Comparison of ENCODE assay signal across 13 mouse cellular contexts in the genomic region with DNA sequence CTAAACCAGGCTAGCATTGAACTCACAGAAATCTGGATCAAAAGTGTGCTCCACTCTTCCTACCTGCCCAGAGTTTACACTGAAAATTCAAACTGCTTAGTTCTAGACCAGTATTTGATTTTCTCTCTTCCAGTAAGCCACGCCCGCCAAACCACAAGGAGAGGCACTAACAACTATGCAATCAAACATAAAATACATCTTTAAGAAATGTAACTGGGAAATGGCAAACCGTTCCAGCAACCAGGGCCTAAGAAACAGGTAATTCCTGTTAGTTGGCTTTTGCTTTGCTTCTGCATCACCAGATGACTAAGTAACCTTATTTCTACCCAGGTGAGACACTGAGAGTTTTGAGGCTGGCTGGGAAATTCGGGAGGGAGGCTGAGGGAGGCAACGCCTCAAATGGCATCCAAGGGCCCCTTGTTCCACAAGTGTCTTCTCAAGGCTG. TPM values are rescaled to one million over a fixed set of nuclear protein-coding genes. Genes with fewer than 3 reads are reported as not detected.
DNase-seq lines count a peak whose midpoint lies in the region; ATAC-seq and TF ChIP-seq lines count a peak whose summit lies in the region.
"Had no signal": no experiment of that assay in that cellular context is flagged by ENCODE, and none has a peak within 500 bp of the region (broad histone marks: within the 10 kb centered on the region; RNA-seq: fewer than 3 reads in every experiment).

No protein-coding gene starts in this region.

- peaks cover 4% of the 10 kb centered on the region; the same call in 1 of the 2 replicates for H3K9me3 ChIP-seq in limb, embryonic 14.5 days (ENCODE audit: control insufficient read depth, low read length)
- H3K9me3 ChIP-seq in limb, embryonic 10.5 days (replicated peaks): no peaks in the 10 kb centered on the region
- no peaks in the 10 kb centered on the region for H3K9me3 ChIP-seq in embryonic facial prominence, embryonic 13.5 days
- no peaks in the 10 kb centered on the region for H3K9me3 ChIP-seq in lung, embryonic 14.5 days (ENCODE audit: low read depth, low read length)
- H3K9me3 ChIP-seq in midbrain, embryonic 11.5 days (ENCODE audit: control insufficient read depth, low read length): no peaks in the 10 kb centered on the region; the same call in 1 of the 2 replicates
- H3K9me3 ChIP-seq: forebrain, embryonic 15.5 days; heart, embryonic 10.5 days had no signal

- DNase-seq in limb, embryonic 14.5 days (ENCODE audit: low spot score): peak; percentile 49
- no peak for DNase-seq in limb, embryonic 10.5 days (ENCODE audit: low spot score)
- DNase-seq in lung, embryonic 14.5 days: peak; percentile 69
- DNase-seq in thymus, postnatal 10 days (ENCODE audit: low spot score in 2 of 2): peak; percentile 12 to 28
- no peak for DNase-seq in midbrain, embryonic 11.5 days (ENCODE audit: low spot score, missing footprints)
- DNase-seq in gastrocnemius, postnatal 4 days (ENCODE audit: low spot score in 2 of 2): no peak
- DNase-seq: left cerebral cortex, postnatal 4 days had no signal

- no peak for ATAC-seq in limb, embryonic 14.5 days (ENCODE audit: low FRiP score, low read depth)
- ATAC-seq in embryonic facial prominence, embryonic 13.5 days (ENCODE audit: insufficient number of reproducible peaks, insufficient read depth, low FRiP score, low TSS enrichment, low read depth): peak; percentile 56; the same call in 1 of the 2 replicates
- peak; percentile 74 for ATAC-seq in lung, embryonic 14.5 days (ENCODE audit: insufficient read depth)
- no peak for ATAC-seq in midbrain, embryonic 11.5 days (ENCODE audit: low FRiP score)
- ATAC-seq: forebrain, embryonic 15.5 days had no signal

- no peak overlapping the region for H3K4me3 ChIP-seq in limb, embryonic 14.5 days (replicated peaks; ENCODE audit: low read length)
- no peak overlapping the region for H3K4me3 ChIP-seq in limb, embryonic 10.5 days
- H3K4me3 ChIP-seq in embryonic facial prominence, embryonic 13.5 days: no peak overlapping the region
- no peak overlapping the region for H3K4me3 ChIP-seq in lung, embryonic 14.5 days (ENCODE audit: low read depth, low read length)
- no peak overlapping the region for H3K4me3 ChIP-seq in midbrain, embryonic 11.5 days (ENCODE audit: low read depth, low read length)
- H3K4me3 ChIP-seq: forebrain, embryonic 15.5 days had no signal

- H3K27me3 ChIP-seq in limb, embryonic 14.5 days (ENCODE audit: control insufficient read depth, insufficient read depth, low read length): no peaks in the 10 kb centered on the region
- no peaks in the 10 kb centered on the region for H3K27me3 ChIP-seq in limb, embryonic 10.5 days (ENCODE audit: low read depth, poor library complexity, severe bottlenecking)
- H3K27me3 ChIP-seq in embryonic facial prominence, embryonic 13.5 days: no peaks in the 10 kb centered on the region
- no peaks in the 10 kb centered on the region for H3K27me3 ChIP-seq in lung, embryonic 14.5 days (ENCODE audit: insufficient read depth, low read length)
- no peaks in the 10 kb centered on the region for H3K27me3 ChIP-seq in midbrain, embryonic 11.5 days (ENCODE audit: control insufficient read depth, insufficient read depth, low read length)
- H3K27me3 ChIP-seq: forebrain, embryonic 15.5 days had no signal

- no peaks in the 10 kb centered on the region for H3K36me3 ChIP-seq in limb, embryonic 14.5 days (ENCODE audit: control insufficient read depth, insufficient read depth, low read length)
- no peaks in the 10 kb centered on the region for H3K36me3 ChIP-seq in limb, embryonic 10.5 days
- no peaks in the 10 kb centered on the region for H3K36me3 ChIP-seq in embryonic facial prominence, embryonic 13.5 days
- H3K36me3 ChIP-seq in lung, embryonic 14.5 days (ENCODE audit: insufficient read depth): no peaks in the 10 kb centered on the region
- no peaks in the 10 kb centered on the region for H3K36me3 ChIP-seq in midbrain, embryonic 11.5 days (ENCODE audit: control insufficient read depth, insufficient read depth, low read length)
- H3K36me3 ChIP-seq: forebrain, embryonic 15.5 days; G1E; heart, embryonic 10.5 days had no signal

- H3K9ac ChIP-seq in limb, embryonic 14.5 days (ENCODE audit: low read depth, low read length, severe bottlenecking): no peak overlapping the region
- H3K9ac ChIP-seq in embryonic facial prominence, embryonic 13.5 days: no peak overlapping the region
- no peak overlapping the region for H3K9ac ChIP-seq in lung, embryonic 14.5 days
- no peak overlapping the region for H3K9ac ChIP-seq in midbrain, embryonic 11.5 days (ENCODE audit: low read length)
- H3K9ac ChIP-seq: forebrain, embryonic 15.5 days had no signal

- TF ChIP-seq CTCF in lung, embryonic 14.5 days (IDR thresholded peaks at IDR 0.05; ENCODE audit: low read depth): no peak

- TF ChIP-seq POLR2A in limb, embryonic 14.5 days (IDR thresholded peaks at IDR 0.05; ENCODE audit: borderline replicate concordance, extremely low read depth, insufficient read depth, insufficient read length): no peak

- H3K4me1 ChIP-seq in limb, embryonic 14.5 days (ENCODE audit: control insufficient read depth, insufficient read depth, low read length): peaks cover 3% of the 10 kb centered on the region; the same call in 1 of the 2 replicates
- no peaks in the 10 kb centered on the region for H3K4me1 ChIP-seq in limb, embryonic 10.5 days
- H3K4me1 ChIP-seq in embryonic facial prominence, embryonic 13.5 days: 0 out of 2 replicates have a peak, but pooled peaks cover 4% of the 10 kb centered on the region
- H3K4me1 ChIP-seq in lung, embryonic 14.5 days (ENCODE audit: insufficient read depth): no peaks in the 10 kb centered on the region
- H3K4me1 ChIP-seq in midbrain, embryonic 11.5 days (ENCODE audit: control insufficient read depth, insufficient read depth, low read length): no peaks in the 10 kb centered on the region
- H3K4me1 ChIP-seq: forebrain, embryonic 15.5 days; heart, embryonic 10.5 days had no signal

- H3K4me2 ChIP-seq in limb, embryonic 14.5 days (replicated peaks; ENCODE audit: low read depth, low read length, severe bottlenecking): no peak overlapping the region
- peak overlapping the region; percentile 50 for H3K4me2 ChIP-seq in embryonic facial prominence, embryonic 13.5 days
- H3K4me2 ChIP-seq in lung, embryonic 14.5 days: peak overlapping the region; percentile 47
- no peak overlapping the region for H3K4me2 ChIP-seq in midbrain, embryonic 11.5 days
- H3K4me2 ChIP-seq: forebrain, embryonic 15.5 days had no signal

- WGBS in limb, embryonic 14.5 days: 58% methylated on average over 5 of the region's 5 CpGs
- WGBS in limb, embryonic 10.5 days: 74% methylated on average over 5 of the region's 5 CpGs
- 44% methylated on average over 5 of the region's 5 CpGs for WGBS in embryonic facial prominence, embryonic 13.5 days
- 55% methylated on average over 5 of the region's 5 CpGs for WGBS in lung, embryonic 14.5 days
- 79% methylated on average over 5 of the region's 5 CpGs for WGBS in midbrain, embryonic 11.5 days

- H3K27ac ChIP-seq in limb, embryonic 14.5 days (replicated peaks; ENCODE audit: low read depth, low read length): no peak overlapping the region
- H3K27ac ChIP-seq in limb, embryonic 10.5 days: no peak overlapping the region
- H3K27ac ChIP-seq in embryonic facial prominence, embryonic 13.5 days: peak overlapping the region; percentile 71
- H3K27ac ChIP-seq in lung, embryonic 14.5 days (ENCODE audit: low read depth): peak overlapping the region; percentile 79
- no peak overlapping the region for H3K27ac ChIP-seq in midbrain, embryonic 11.5 days (ENCODE audit: low read depth, low read length)
- H3K27ac ChIP-seq: forebrain, embryonic 15.5 days; heart, embryonic 10.5 days had no signal

RNA-seq across cellular contexts. Expression of gene S100a11, which starts 13.4 kb away (rescaled TPM):
- 477 and 638 TPM in 2 replicates for polyA plus RNA-seq in limb, embryonic 14.5 days (2012; rRNA removed)
- 1,786 and 1,916 TPM in 2 replicates for polyA plus RNA-seq in limb, embryonic 14.5 days (2014; fragmentation: Nextera tagmentation; extraction: Ambion mirVana)
- polyA plus RNA-seq in limb, embryonic 10.5 days (2016; fragmentation: Nextera tagmentation; extraction: Ambion mirVana): 241 and 293 TPM in 2 replicates
- 1,381 and 1,392 TPM in 2 replicates for polyA plus RNA-seq in embryonic facial prominence, embryonic 13.5 days (2015; fragmentation: Nextera tagmentation; extraction: Ambion mirVana)
- polyA plus RNA-seq in lung, embryonic 14.5 days (2014; fragmentation: Nextera tagmentation; extraction: Ambion mirVana): 861 and 982 TPM in 2 replicates
- 351 and 358 TPM in 2 replicates for polyA plus RNA-seq in midbrain, embryonic 11.5 days (2014; fragmentation: Nextera tagmentation; extraction: Ambion mirVana)
- 100 to 1,000 TPM; 310 to 333 TPM for total RNA-seq in gastrocnemius, postnatal 4 days (2021)
- total RNA-seq: G1E had no signal
- polyA plus RNA-seq: G1E had no signal

RNA-seq across cellular contexts. Expression of gene Tchhl1, which starts 38.3 kb away (rescaled TPM):
- polyA plus RNA-seq in limb, embryonic 14.5 days (2012; rRNA removed): not detected in 2 replicates
- polyA plus RNA-seq in limb, embryonic 14.5 days (2014; fragmentation: Nextera tagmentation; extraction: Ambion mirVana): not detected in 2 replicates
- polyA plus RNA-seq in limb, embryonic 10.5 days (2016; fragmentation: Nextera tagmentation; extraction: Ambion mirVana): not detected in 2 replicates
- not detected in 2 replicates for polyA plus RNA-seq in embryonic facial prominence, embryonic 13.5 days (2015; fragmentation: Nextera tagmentation; extraction: Ambion mirVana)
- not detected in 2 replicates for polyA plus RNA-seq in lung, embryonic 14.5 days (2014; fragmentation: Nextera tagmentation; extraction: Ambion mirVana)
- not detected in 2 replicates for polyA plus RNA-seq in midbrain, embryonic 11.5 days (2014; fragmentation: Nextera tagmentation; extraction: Ambion mirVana)
- total RNA-seq in gastrocnemius, postnatal 4 days (2021): not detected
- total RNA-seq: left cerebral cortex, postnatal 4 days had no signal
- polyA plus RNA-seq: cortical plate, adult 2 months; forebrain, embryonic 15.5 days; G1E; heart, embryonic 10.5 days; neural tube, embryonic 14.5 days had no signal

RNA-seq across cellular contexts. Expression of gene S100a10, which starts 48.0 kb away (rescaled TPM):
- polyA plus RNA-seq in limb, embryonic 14.5 days (2012; rRNA removed): 208 and 328 TPM in 2 replicates
- 625 and 691 TPM in 2 replicates for polyA plus RNA-seq in limb, embryonic 14.5 days (2014; fragmentation: Nextera tagmentation; extraction: Ambion mirVana)
- polyA plus RNA-seq in limb, embryonic 10.5 days (2016; fragmentation: Nextera tagmentation; extraction: Ambion mirVana): 74.9 and 78.4 TPM in 2 replicates
- 507 and 556 TPM in 2 replicates for polyA plus RNA-seq in embryonic facial prominence, embryonic 13.5 days (2015; fragmentation: Nextera tagmentation; extraction: Ambion mirVana)
- polyA plus RNA-seq in lung, embryonic 14.5 days (2014; fragmentation: Nextera tagmentation; extraction: Ambion mirVana): 196 and 220 TPM in 2 replicates
- 181 and 187 TPM in 2 replicates for polyA plus RNA-seq in midbrain, embryonic 11.5 days (2014; fragmentation: Nextera tagmentation; extraction: Ambion mirVana)
- total RNA-seq in gastrocnemius, postnatal 4 days (2021): 100 to 1,000 TPM; 290 to 327 TPM
- total RNA-seq: G1E had no signal
- polyA plus RNA-seq: G1E had no signal

Comparison
In these comparisons a context has a peak if more than half of its experiments do, and no peak if none do; other contexts are left out.
1. DNase-seq: peak in limb, embryonic 14.5 days (single experiment), lung, embryonic 14.5 days (single experiment) and thymus, postnatal 10 days (2 of 2); none in limb, embryonic 10.5 days (single experiment), midbrain, embryonic 11.5 days (single experiment) and gastrocnemius, postnatal 4 days (0 of 2).
2. ATAC-seq: peak in embryonic facial prominence, embryonic 13.5 days (single experiment) and lung, embryonic 14.5 days (single experiment); none in limb, embryonic 14.5 days (single experiment) and midbrain, embryonic 11.5 days (single experiment).
3. H3K27ac ChIP-seq: peak in embryonic facial prominence, embryonic 13.5 days (single experiment) and lung, embryonic 14.5 days (single experiment); none in limb, embryonic 14.5 days (single experiment), limb, embryonic 10.5 days (single experiment) and midbrain, embryonic 11.5 days (single experiment).
4. H3K4me2 ChIP-seq: peak in embryonic facial prominence, embryonic 13.5 days (single experiment) and lung, embryonic 14.5 days (single experiment); none in limb, embryonic 14.5 days (single experiment) and midbrain, embryonic 11.5 days (single experiment).